Mouse (Mus musculus) adrenal gland, postnatal 25 days (tissue): Measurements from ENCODE around the gene Gm45808. TPM values are rescaled to one million over a fixed set of nuclear protein-coding genes. Genes with fewer than 3 reads are reported as not detected.
A peak's percentile ranks its signal among the peaks of the same experiment; 100 is the strongest.

Experiments
- DNase-seq: peaks from one replicate; pipeline ENCODE4 v3.0.0; 2021; ENCODE audit warnings: mixed read lengths
- microRNA-seq, 2 experiments: library from miRNA; unstranded; fragments of <30 nt; microRNA quantifications; one replicate each; pipeline ENCODE4 v1.2.0; 2021
- total RNA-seq: library from RNA; stranded (reverse); gene quantifications from 2 replicates; pipeline ENCODE4 v1.2.3, GENCODE M21; 2021

The Gm45808 gene
- total RNA-seq, 1 experiment from 2014 or later, result 40.1 TPM

- no peak for DNase-seq
Measured at GRCm38 (mm10) chr7:45447325-45447990, 39.2 kb downstream of the Gm45808 start.

- no peak for DNase-seq
Measured at GRCm38 (mm10) chr7:45446589-45446988, 40.0 kb downstream of the Gm45808 start.

DNA sequence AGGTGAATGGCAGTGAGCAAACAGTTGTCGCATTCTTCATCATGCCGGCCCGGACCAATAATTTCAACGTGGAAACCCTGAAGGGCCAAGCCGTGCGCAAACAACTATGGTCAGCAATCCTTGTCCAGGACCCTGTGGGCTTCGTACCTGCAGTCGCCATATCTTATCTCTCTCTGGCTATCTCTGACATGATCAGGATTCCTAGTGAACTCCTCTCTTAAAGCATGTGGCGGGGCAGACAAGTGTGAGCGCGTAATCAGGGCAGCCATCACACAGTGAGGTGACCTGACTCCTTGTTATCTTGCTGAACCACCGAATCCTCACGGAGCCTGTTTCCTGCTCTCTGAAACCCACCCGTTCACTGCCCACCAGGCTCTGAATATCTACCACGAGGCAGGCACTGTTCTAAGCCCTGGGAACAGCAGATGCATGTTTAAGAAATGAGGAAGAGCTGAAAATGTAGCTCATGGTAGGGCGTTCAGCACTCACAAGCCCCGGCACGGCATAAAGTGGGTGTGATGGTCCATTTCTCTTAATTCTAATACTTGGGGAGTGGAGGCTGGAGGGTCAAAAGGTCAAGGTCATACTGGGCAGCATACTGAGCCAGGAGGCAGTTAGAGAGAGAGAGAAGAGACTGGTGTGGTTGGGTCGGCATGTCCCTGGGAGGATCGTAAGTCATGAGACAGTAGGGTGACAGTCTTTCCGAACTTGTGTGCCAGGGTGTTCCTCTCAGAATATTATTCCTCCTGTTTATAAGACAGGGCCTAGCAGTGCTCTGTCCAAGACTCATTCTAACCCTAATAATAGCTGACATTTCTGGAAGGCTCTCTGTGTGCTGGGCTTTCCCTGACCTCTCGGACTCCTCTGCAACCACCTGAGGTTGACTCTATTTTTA, 42.8 kb downstream of the Gm45808 start:
- no peak for DNase-seq

DNA sequence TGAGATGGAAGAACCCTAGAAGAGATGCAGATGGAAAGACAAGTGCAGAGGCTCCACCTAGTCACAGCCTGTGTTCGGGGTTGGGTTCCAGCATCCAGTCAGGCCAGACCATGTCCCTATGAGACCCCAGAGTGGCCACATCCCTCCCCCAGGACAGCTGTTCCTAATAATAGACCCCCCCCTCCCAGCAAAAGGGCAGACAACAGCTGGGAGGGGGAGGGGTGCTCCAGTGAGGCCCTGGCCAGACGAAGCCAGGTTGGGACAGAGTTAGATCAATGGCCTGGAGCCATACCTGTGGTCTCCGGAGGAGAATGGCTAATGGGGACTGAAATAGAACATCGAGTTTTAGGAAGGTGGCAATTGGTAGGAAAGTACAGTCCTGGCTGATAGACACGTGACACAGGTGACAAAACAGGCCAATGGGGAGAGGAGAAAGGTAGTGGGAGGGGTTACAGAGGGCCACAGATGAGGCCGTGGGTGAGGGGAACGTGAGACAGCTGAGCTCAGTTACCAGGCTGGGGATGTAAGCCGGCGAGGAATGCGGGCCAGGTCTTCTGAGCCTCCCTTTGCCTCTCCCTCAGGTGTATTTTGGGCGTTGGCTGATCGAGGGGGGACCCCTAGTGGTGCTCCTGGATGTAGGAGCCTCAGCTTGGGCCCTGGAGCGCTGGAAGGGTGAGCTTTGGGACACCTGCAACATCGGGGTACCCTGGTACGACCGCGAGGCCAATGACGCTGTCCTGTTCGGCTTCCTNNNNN, 48.9 kb downstream of the Gm45808 start, which contains the start of gene Ruvbl2:
Gene Ruvbl2 (minus strand): TSS at position 576 of the 756 bp plus-strand sequence.
- no peak for DNase-seq

GRCm38 (mm10) chr7:45437046-45437445, 49.6 kb downstream of the Gm45808 start:
- no peak for DNase-seq

GRCm38 (mm10) chr7:45436444-45436843, 50.2 kb downstream of the Gm45808 start:
- DNase-seq, result no peak

DNA sequence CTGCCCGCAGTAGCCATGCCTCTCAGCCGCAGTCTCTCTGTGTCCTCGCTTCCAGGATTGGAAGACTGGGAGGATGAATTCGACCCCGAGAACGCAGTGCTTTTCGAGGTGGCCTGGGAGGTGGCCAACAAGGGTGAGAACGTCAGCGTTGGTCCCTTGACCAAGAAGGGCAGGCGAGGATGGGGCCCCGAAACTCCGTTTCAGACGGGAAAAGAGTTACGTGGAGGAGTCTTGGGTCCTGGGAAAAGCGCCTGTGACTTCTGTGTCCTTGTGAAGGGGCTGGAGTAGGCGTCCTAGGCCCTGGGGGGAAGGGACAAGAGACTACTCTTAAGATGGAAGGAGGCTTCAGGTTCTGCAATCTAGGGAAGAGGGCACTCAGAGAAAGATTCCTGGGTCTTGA, 51.6 kb downstream of the Gm45808 start:
- no peak for DNase-seq

DNA sequence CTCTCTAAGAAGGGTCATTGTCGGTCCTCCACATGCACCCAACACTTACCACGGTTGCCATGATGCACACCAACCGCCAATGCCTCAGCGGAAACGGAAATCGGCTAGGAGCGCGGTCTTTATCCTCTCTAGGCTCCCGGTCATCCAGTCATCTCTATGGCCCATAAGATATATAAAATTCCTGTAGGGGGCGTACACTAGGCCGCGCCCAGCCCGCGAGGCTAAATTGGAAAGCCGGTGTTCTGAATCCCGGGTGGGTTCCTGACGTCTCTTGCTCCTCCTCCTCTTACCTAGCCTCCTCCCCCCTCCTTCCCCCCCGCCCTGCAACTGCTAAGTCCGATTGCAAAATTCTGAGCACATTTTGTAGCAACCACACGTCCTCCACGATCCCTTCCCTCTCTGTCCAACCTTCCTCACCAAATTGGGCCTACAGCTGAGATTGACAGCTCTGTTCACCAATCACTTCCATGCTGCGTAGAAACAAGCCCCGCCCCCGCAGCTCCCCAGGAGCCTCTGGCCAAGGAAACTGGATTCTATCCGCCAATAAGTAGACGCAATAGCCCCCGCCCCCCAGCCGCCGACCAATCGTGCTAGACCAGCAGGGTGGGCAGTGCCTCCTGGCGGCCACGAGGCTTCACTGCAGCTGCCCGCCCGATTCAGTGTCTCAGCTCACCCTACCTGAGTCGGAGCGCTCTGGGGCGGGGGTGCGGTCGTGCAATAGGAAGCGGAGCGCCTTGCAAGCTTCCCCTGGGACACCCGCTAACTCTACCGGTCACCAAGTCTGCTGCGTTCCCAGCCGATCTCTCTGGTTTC, 52.2 kb downstream of the Gm45808 start, which contains the start of gene Gys1:
Gene Gys1 (plus strand): TSS at position 642 of the 813 bp plus-strand sequence.
- peak; percentile 100 for DNase-seq

DNA sequence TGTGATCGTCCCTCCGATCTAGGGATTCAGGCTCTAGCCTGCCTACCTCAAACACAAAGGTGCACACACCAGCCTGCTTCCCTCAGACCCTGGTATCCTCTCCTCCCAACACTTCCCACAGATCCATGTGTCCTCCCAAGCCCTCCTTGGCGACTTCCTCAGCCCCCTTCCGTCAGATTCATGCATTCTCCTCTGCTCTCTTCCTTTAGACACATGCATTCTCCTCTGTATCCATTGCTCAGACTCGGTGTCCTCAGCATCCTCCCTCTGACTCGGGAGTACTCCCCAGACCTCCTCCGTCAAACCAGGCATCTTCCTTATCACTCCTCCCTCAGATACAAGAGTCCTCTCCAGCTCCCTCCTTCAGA, 52.8 kb downstream of the Gm45808 start:
- DNase-seq, result no peak

GRCm38 (mm10) chr7:45426556-45426955, 60.1 kb downstream of the Gm45808 start:
- no peak for DNase-seq

GRCm38 (mm10) chr7:45421194-45421593, 65.4 kb downstream of the Gm45808 start:
- no peak for DNase-seq

DNA sequence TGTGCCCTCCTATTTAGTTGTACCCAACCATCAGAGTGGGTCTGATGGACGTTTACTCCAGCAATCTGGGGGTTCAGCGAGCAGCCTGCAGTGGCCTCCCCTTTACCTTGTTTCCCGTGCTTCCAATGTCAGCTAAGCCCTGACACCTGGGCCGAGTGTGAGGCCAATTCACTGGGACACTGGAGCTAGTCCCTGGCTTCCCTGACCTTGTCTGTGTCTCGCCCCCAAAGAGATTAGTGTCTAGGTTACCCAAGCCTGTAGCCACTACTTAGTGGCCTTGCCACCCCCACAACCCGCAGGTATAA, 66.0 kb downstream of the Gm45808 start, which contains the start of gene Lhb:
Gene Lhb (plus strand): TSS at position 206 of the 305 bp plus-strand sequence.
- DNase-seq, result no peak

- DNase-seq, result no peak
Measured at GRCm38 (mm10) chr7:45419859-45420614, 66.6 kb downstream of the Gm45808 start.

- DNase-seq, result no peak
Measured at GRCm38 (mm10) chr7:45417962-45418492, 68.6 kb downstream of the Gm45808 start.

Small RNA genes lying within 50 kb of the gene (microRNA-seq; reads per million reads assigned to microRNA genes)
- 2.1 to 6.2 reads per million in 2 experiments for gene Gm22133

Other genes with a start within 250 kb of the Gm45808 start
- gene Cd37, start 247.7 kb downstream of the Gm45808 start, total RNA-seq, result 2.7 TPM in 2 replicates
- not detected in 2 replicates for gene Slc6a16, start 245.7 kb downstream of the Gm45808 start, total RNA-seq
- not detected in 2 replicates for gene Slc6a21, start 209.3 kb downstream of the Gm45808 start, total RNA-seq
- 9.3 and 14.2 TPM in 2 replicates for gene Trpm4, start 153.0 kb downstream of the Gm45808 start, total RNA-seq
- gene Hrc, start 151.5 kb downstream of the Gm45808 start, total RNA-seq, result 0.18 TPM in 1 of 2 replicates, not detected in the other
- gene Ppfia3, start 119.8 kb downstream of the Gm45808 start, total RNA-seq, result 1.9 and 2.9 TPM in 2 replicates
- 8.7 TPM in 1 of 2 replicates, not detected in the other for gene Lin7b, start 116.2 kb downstream of the Gm45808 start, total RNA-seq
- 361 and 425 TPM in 2 replicates for gene Snrnp70, start 91.1 kb downstream of the Gm45808 start, total RNA-seq
- not detected in 2 replicates for gene Kcna7, start 81.2 kb downstream of the Gm45808 start, total RNA-seq
- gene Ntf5, start 73.1 kb downstream of the Gm45808 start, total RNA-seq, result not detected in 2 replicates
- not detected in 2 replicates for gene Lhb, start 66.0 kb downstream of the Gm45808 start, total RNA-seq
- gene Gys1, start 52.0 kb downstream of the Gm45808 start, total RNA-seq, result 39.4 and 44.2 TPM in 2 replicates
- 50.7 and 51.6 TPM in 2 replicates for gene Ruvbl2, start 48.7 kb downstream of the Gm45808 start, total RNA-seq
- 786 and 951 TPM in 2 replicates for gene Ftl1, start 26.9 kb downstream of the Gm45808 start, total RNA-seq
- 61.4 and 68.8 TPM in 2 replicates for gene Bax, start 19.9 kb downstream of the Gm45808 start, total RNA-seq
- 0.46 and 0.67 TPM in 2 replicates for gene Tulp2, start 4.9 kb downstream of the Gm45808 start, total RNA-seq
- 62.3 and 75.5 TPM in 2 replicates for gene Dhdh, start 2.0 kb upstream of the Gm45808 start, total RNA-seq
- 220 and 264 TPM in 2 replicates for gene Nucb1, start 23.6 kb upstream of the Gm45808 start, total RNA-seq
- 28.0 and 29.6 TPM in 2 replicates for gene Ppp1r15a, start 39.5 kb upstream of the Gm45808 start, total RNA-seq
- gene Plekha4, start 39.5 kb upstream of the Gm45808 start, total RNA-seq, result 3.2 and 3.3 TPM in 2 replicates
- 0.95 and 1.0 TPM in 2 replicates for gene Hsd17b14, start 68.1 kb upstream of the Gm45808 start, total RNA-seq
- 218 and 244 TPM in 2 replicates for gene Bcat2, start 83.3 kb upstream of the Gm45808 start, total RNA-seq
- gene Fgf21, start 128.7 kb upstream of the Gm45808 start, total RNA-seq, result not detected in 2 replicates
- not detected in 2 replicates for gene Fut1, start 130.5 kb upstream of the Gm45808 start, total RNA-seq
- 0.36 TPM in 1 of 2 replicates, not detected in the other for gene Izumo1, start 135.0 kb upstream of the Gm45808 start, total RNA-seq
- gene Rasip1, start 140.7 kb upstream of the Gm45808 start, total RNA-seq, result 21.3 and 23.3 TPM in 2 replicates
- gene Mamstr, start 153.2 kb upstream of the Gm45808 start, total RNA-seq, result 3.5 and 4.3 TPM in 2 replicates
- not detected in 2 replicates for gene Fut2, start 179.6 kb upstream of the Gm45808 start, total RNA-seq
- gene Ntn5, start 197.2 kb upstream of the Gm45808 start, total RNA-seq, result not detected in 2 replicates
- 0.39 TPM in 1 of 2 replicates, not detected in the other for gene Sec1, start 207.6 kb upstream of the Gm45808 start, total RNA-seq
- 15.7 and 15.8 TPM in 2 replicates for gene Car11, start 213.0 kb upstream of the Gm45808 start, total RNA-seq
- 282 and 444 TPM in 2 replicates for gene Dbp, start 218.3 kb upstream of the Gm45808 start, total RNA-seq
- gene Rpl18, start 228.6 kb upstream of the Gm45808 start, total RNA-seq, result 964 and 1,249 TPM in 2 replicates
- gene Sphk2, start 231.2 kb upstream of the Gm45808 start, total RNA-seq, result 38.2 and 42.0 TPM in 2 replicates
- 0.30 and 0.76 TPM in 2 replicates for gene Fam83e, start 234.4 kb upstream of the Gm45808 start, total RNA-seq
- gene Spaca4, start 239.0 kb upstream of the Gm45808 start, total RNA-seq, result not detected in 2 replicates